Comparison of ENCODE assay signal across 15 mouse cellular contexts in the genomic region with DNA sequence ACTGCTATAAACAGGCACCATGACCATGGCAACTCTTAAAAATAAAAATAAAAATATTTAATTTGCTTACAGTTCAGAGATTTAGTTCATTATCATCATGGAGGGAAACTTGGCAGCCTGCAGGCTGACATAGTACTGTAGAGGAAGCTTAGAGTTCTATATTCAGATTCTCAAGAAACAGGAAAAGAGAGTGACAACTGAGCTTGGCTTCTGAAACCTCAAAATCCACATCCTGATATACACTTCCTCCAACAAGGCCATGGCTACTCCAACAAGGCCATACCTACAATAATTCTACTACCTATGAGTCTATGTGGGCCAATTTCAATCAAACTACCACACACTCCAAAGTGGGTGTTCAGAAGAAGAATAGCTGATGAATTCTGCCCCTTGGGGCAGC.
"Had no signal": no experiment of that assay in that cellular context is flagged by ENCODE, and none has a peak within 500 bp of the region (broad histone marks: within the 10 kb centered on the region; RNA-seq: fewer than 3 reads in every experiment).

No protein-coding gene starts in this region.

- H3K4me2 ChIP-seq: kidney, embryonic 15.5 days; limb, embryonic 15.5 days; liver, embryonic 13.5 days; neural tube, embryonic 15.5 days had no signal

- H3K9ac ChIP-seq: kidney, embryonic 15.5 days; limb, embryonic 15.5 days; liver, embryonic 13.5 days; neural tube, embryonic 15.5 days had no signal

- H3K27ac ChIP-seq: kidney, embryonic 15.5 days; limb, embryonic 15.5 days; liver, embryonic 13.5 days; midbrain, embryonic 10.5 days; neural tube, embryonic 15.5 days; stomach, postnatal 0 days had no signal

- DNase-seq: kidney, adult 18-20 months; kidney, postnatal 14 days; layer of hippocampus, postnatal 36 days; liver, embryonic 13.5 days; lung, adult 18-20 months; midbrain, embryonic 14.5 days; thymus, adult 18-20 months; thymus, postnatal 14 days had no signal

- ATAC-seq: lung, postnatal 0 days had no signal

- H3K36me3 ChIP-seq: kidney, embryonic 15.5 days; limb, embryonic 15.5 days; liver, embryonic 13.5 days; midbrain, embryonic 10.5 days; neural tube, embryonic 15.5 days had no signal

- H3K9me3 ChIP-seq: kidney, embryonic 15.5 days; limb, embryonic 15.5 days; liver, embryonic 13.5 days; midbrain, embryonic 10.5 days; neural tube, embryonic 15.5 days had no signal

- H3K27me3 ChIP-seq: kidney, embryonic 15.5 days; limb, embryonic 15.5 days; liver, embryonic 13.5 days; neural tube, embryonic 15.5 days had no signal

- H3K4me1 ChIP-seq: kidney, embryonic 15.5 days; limb, embryonic 15.5 days; liver, embryonic 13.5 days; midbrain, embryonic 10.5 days had no signal

- H3K4me3 ChIP-seq: kidney, embryonic 15.5 days; limb, embryonic 15.5 days; liver, embryonic 13.5 days; midbrain, embryonic 10.5 days; myocyte; neural tube, embryonic 15.5 days had no signal
